Mouse (Mus musculus): ENCODE measurements at regions not wholly inside any gene's neighbourhood (a gene's known extent, or its start where the extent isn't known, plus 50 kb on each side); places are given as distances from the start of the nearest gene placed in this dataset.
A peak's percentile ranks its signal among the peaks of the same experiment; 100 is the strongest.

DNA sequence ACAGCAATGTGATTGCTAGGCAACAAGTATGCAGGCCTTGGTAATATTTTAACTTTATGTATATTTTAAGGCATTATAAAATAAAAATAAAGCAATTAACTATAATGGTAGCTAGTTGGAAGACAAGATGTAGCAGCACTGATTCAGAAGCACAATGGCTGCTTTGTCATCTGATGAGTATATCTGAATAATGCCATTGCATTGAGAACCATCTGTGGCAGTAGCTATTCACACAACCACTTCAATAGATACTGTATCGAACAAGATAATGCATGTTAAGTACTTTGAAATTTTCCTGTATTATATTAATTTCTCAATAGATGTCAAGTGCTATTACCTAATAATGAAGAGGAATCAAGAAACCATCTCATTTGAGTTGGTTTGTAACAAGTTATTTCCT, 923.1 kb downstream of the Fam181b start:
- Histone ChIP-seq H3K4me3 (replicated peaks; ENCODE audit: low read length) (no peak overlapping the region), H3K27me3 (ENCODE audit: insufficient read depth, low read length) (no peaks in the 10 kb centered on the region), H3K9me3 (ENCODE audit: low read length) (peaks cover 4% of the 10 kb centered on the region; the same call in 1 of the 2 replicates), H3K36me3 (ENCODE audit: insufficient read depth, low read length) (no peaks in the 10 kb centered on the region), H3K4me1 (replicated peaks; ENCODE audit: low read depth, low read length) (no peaks in the 10 kb centered on the region)
- TF ChIP-seq CTCF (conservative IDR thresholded peaks at IDR 0.05; ENCODE audit: low read length) (no peak), POU5F1 (IDR thresholded peaks at IDR 0.05; ENCODE audit: borderline replicate concordance, low read length) (no peak), NANOG (IDR thresholded peaks at IDR 0.05; ENCODE audit: borderline replicate concordance, low read length) (no peak)

DNA sequence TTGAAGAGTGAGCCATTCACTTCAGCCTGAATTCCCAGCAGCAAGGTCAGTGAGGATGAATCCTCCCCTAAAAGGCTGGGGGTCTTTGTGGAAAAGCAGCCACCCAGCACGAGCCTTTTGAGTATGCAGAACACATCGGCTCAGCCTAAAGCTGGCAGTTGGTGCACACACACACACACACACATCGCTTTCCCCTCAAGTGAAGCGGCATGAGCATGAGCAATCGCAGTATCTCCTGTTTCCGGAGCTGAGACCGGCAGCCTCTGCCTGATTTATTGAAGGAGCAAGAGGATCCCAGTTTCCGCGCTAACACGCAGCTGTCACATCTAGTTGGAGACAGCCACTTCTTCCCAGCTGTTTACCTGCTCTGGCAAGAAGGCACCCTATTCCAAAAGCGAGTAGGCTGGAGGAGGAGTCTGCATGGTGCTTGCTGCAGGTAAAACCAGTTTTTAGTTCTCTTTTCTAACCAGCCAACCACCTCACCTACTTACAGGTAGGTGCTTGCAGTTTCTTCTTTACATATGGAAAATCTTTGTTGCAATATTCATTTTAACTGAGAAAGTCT, 962.9 kb downstream of the Fam181b start:
- H3K36me3 ChIP-seq (ENCODE audit: insufficient read depth, low read length), result no peaks in the 10 kb centered on the region
- TF ChIP-seq NANOG (IDR thresholded peaks at IDR 0.05; ENCODE audit: borderline replicate concordance, low read length), result no peak
- no peak for TF ChIP-seq CTCF (conservative IDR thresholded peaks at IDR 0.05; ENCODE audit: low read length)
- TF ChIP-seq POU5F1 (IDR thresholded peaks at IDR 0.05; ENCODE audit: borderline replicate concordance, low read length), result no peak
- no peak overlapping the region for H3K4me3 ChIP-seq (replicated peaks; ENCODE audit: low read length)
- H3K4me1 ChIP-seq (replicated peaks; ENCODE audit: low read depth, low read length), result 0 out of 2 replicates have a peak, but pooled peaks cover 6% of the 10 kb centered on the region
- H3K27me3 ChIP-seq (ENCODE audit: insufficient read depth, low read length), result no peaks in the 10 kb centered on the region
- no peaks in the 10 kb centered on the region for H3K9me3 ChIP-seq (ENCODE audit: low read length)

DNA sequence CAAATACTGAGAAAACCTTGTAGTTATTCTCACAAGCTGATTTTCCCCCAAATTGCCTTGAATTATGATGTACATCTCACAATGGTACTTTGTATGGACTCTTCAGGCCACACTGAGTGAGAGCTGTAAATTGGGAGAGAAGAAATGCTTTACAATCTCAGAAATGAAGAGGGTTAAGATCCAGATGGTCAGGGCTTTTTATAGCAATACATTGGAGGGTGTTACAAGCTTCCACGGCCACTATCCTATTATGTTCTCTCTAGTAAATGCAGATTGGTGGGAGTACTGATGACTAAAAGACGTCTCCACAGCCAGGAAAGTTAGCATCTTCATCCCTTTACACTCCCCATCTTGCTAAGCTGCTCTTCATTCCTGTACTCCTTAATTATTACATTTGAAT, 965.8 kb downstream of the Fam181b start:
- Histone ChIP-seq H3K27me3 (ENCODE audit: insufficient read depth, low read length) (no peaks in the 10 kb centered on the region), H3K4me3 (replicated peaks; ENCODE audit: low read length) (no peak overlapping the region), H3K9me3 (ENCODE audit: low read length) (no peaks in the 10 kb centered on the region), H3K4me1 (replicated peaks; ENCODE audit: low read depth, low read length) (0 out of 2 replicates have a peak, but pooled peaks cover 6% of the 10 kb centered on the region), H3K36me3 (ENCODE audit: insufficient read depth, low read length) (no peaks in the 10 kb centered on the region)
- TF ChIP-seq NANOG (IDR thresholded peaks at IDR 0.05; ENCODE audit: borderline replicate concordance, low read length) (no peak), CTCF (conservative IDR thresholded peaks at IDR 0.05; ENCODE audit: low read length) (no peak), POU5F1 (IDR thresholded peaks at IDR 0.05; ENCODE audit: borderline replicate concordance, low read length) (no peak)

DNA sequence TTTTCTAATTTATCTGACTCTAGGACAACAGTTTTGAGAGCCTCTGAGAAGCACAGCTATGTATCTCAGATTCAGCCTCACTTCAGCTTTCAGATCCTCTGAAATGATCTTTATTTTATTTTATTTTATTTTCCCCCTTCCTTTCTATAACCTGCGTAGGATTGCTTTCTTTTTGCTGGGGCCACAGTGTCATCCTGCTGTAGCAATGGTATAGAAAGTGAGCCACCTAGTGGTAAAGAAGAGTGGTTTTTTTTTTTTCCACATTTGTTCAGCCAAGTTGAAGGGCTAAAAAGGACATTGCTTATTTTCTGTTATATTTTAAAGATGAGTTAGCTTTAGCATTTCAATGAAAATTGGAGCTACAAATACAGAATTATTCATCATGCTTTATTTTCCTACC, 966.4 kb downstream of the Fam181b start:
- H3K4me3 ChIP-seq (replicated peaks; ENCODE audit: low read length), result no peak overlapping the region
- no peak for TF ChIP-seq NANOG (IDR thresholded peaks at IDR 0.05; ENCODE audit: borderline replicate concordance, low read length)
- peak; percentile 44 for TF ChIP-seq CTCF (conservative IDR thresholded peaks at IDR 0.05; ENCODE audit: low read length)
- TF ChIP-seq POU5F1 (IDR thresholded peaks at IDR 0.05; ENCODE audit: borderline replicate concordance, low read length), result no peak
- no peaks in the 10 kb centered on the region for H3K36me3 ChIP-seq (ENCODE audit: insufficient read depth, low read length)
- H3K4me1 ChIP-seq (replicated peaks; ENCODE audit: low read depth, low read length), result 0 out of 2 replicates have a peak, but pooled peaks cover 6% of the 10 kb centered on the region
- H3K9me3 ChIP-seq (ENCODE audit: low read length), result no peaks in the 10 kb centered on the region
- H3K27me3 ChIP-seq (ENCODE audit: insufficient read depth, low read length), result no peaks in the 10 kb centered on the region

DNA sequence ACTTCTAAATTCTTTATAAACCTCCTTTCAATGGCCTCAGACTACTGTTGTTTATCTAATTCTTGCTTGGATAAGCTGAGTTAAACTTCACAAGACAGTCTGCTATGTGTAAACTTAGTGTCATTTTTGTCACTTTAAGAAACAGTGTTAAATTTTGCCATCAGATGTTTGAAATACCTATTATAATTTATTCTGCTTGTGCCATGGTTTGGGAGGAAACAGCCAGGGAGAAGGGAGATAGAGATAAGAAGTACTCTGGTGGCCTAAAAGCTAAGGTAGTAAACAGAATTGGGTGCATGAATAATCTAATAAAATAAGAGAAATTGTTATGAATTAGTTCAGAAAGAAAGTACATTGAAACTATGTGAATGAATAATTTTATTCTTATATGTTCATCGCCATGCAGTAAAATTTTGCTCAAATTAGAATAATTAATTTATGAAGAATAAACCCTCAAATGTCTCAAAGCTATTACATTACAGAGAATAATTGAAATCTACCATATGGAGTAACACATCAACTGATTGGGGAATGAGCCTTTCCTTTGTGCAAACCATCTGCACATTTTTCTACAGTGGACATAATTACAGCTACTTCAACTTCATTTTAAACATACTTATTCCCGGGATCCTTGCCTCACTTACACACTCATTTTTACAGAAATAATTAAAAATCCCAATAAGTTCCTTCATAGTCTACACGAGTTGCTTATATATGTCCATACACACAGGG, 982.3 kb downstream of the Fam181b start:
- TF ChIP-seq CTCF (conservative IDR thresholded peaks at IDR 0.05; ENCODE audit: low read length), result no peak
- TF ChIP-seq NANOG (IDR thresholded peaks at IDR 0.05; ENCODE audit: borderline replicate concordance, low read length), result no peak
- no peak for TF ChIP-seq POU5F1 (IDR thresholded peaks at IDR 0.05; ENCODE audit: borderline replicate concordance, low read length)
- H3K27me3 ChIP-seq (ENCODE audit: insufficient read depth, low read length), result no peaks in the 10 kb centered on the region
- H3K9me3 ChIP-seq (ENCODE audit: low read length), result no peaks in the 10 kb centered on the region
- H3K36me3 ChIP-seq (ENCODE audit: insufficient read depth, low read length), result no peaks in the 10 kb centered on the region
- no peaks in the 10 kb centered on the region for H3K4me1 ChIP-seq (replicated peaks; ENCODE audit: low read depth, low read length)
- no peak overlapping the region for H3K4me3 ChIP-seq (replicated peaks; ENCODE audit: low read length)
